Mouse (Mus musculus): ENCODE data around the gene Crocc2.

GRCm38 (mm10) chr1:93211019-93211418 lies 42.5 kb downstream of the Crocc2 start:
- TF ChIP-seq EP300 (optimal IDR thresholded peaks at IDR 0.05) (no peak), CTCF (IDR thresholded peaks at IDR 0.05; ENCODE audit: low read depth) (no peak)

All from stomach, postnatal 0 days (tissue).